Mouse (Mus musculus): ENCODE data around the gene Gpc6.

GRCm38 (mm10) chr14:117939471-117939870 lies 1014.4 kb downstream of the Gpc6 start:
- TF ChIP-seq CTCF (IDR thresholded peaks at IDR 0.05; ENCODE audit: low read depth) (no peak), EP300 (IDR thresholded peaks at IDR 0.05; ENCODE audit: low read depth) (no peak)

All from heart, postnatal 0 days (tissue).